Mouse (Mus musculus): ENCODE data around the gene Trim13.
A peak's percentile ranks its signal among the peaks of the same experiment; 100 is the strongest.

Gene Trim13

GRCm38 (mm10) chr14:61620371-61620770 lies 22.3 kb downstream of the Trim13 start:
- no peak for DNase-seq

GRCm38 (mm10) chr14:61635969-61636368 lies 37.9 kb downstream of the Trim13 start:
- DNase-seq = peak; percentile 82

- no peak for DNase-seq
Observed at GRCm38 (mm10) chr14:61642668-61643067, 44.6 kb downstream of the Trim13 start.

- DNase-seq = peak; percentile 37
Observed at GRCm38 (mm10) chr14:61645547-61645946, 47.5 kb downstream of the Trim13 start.

GRCm38 (mm10) chr14:61647182-61647880 lies 49.3 kb downstream of the Trim13 start:
- peak; percentile 94 for DNase-seq

GRCm38 (mm10) chr14:61647881-61648684 lies 50.0 kb downstream of the Trim13 start:
- DNase-seq = peak; percentile 96

GRCm38 (mm10) chr14:61648685-61649504 lies 50.8 kb downstream of the Trim13 start:
- peak; percentile 100 for DNase-seq

- DNase-seq = no peak
Observed at GRCm38 (mm10) chr14:61650291-61650960, 52.4 kb downstream of the Trim13 start.

All from heart, adult 11 months (tissue).